Mouse (Mus musculus): ENCODE measurements around the gene Mtrf1l.
A peak's percentile ranks its signal among the peaks of the same experiment; 100 is the strongest.

The Mtrf1l gene

DNA sequence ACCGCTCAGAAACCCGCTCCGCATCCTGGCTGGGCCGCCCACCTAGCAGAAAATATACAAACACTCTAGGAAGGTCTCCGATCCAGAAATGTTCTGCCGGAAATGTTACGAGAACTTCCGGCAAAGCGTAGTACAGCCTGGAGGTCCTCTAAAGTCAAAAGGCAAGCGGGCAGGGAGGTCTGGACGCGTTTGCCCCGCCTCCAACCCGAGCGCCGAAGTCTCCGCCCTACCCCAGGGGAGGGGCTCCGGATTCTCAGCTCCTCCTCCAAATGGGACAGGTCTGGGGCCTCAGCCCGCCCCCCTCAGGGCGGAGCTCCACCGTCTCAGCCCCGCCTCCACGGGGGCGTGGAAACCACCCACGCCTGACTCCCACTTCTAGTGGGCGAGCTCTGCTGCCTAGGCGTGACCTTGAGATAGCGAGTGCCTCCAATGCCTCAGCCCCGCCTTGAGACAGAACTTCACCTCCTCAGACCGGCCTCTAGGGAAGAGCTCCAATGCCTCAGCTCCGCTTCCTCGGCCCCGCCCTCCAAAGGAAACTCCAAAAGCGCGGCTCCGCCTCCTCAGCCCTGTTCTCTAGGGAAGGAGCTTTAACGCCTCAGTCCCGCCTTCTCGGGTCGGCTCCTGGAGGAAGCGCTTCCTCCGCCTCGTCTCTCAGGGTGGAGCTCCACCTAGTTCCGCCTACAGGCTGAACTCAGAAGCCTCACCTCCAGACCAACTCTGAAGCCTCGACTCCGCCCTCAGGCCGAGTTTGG lies at the start of gene Mtrf1l:
Gene Mtrf1l (minus strand): TSS at position 171 of the 752 bp plus-strand sequence.
- peak; percentile 98 for DNase-seq (ENCODE audit: low spot score in 2 of 2)

- no peak for DNase-seq (ENCODE audit: low spot score in 2 of 2)
Observed at GRCm38 (mm10) chr10:5871081-5871480, 47.4 kb upstream of the Mtrf1l start.

DNA sequence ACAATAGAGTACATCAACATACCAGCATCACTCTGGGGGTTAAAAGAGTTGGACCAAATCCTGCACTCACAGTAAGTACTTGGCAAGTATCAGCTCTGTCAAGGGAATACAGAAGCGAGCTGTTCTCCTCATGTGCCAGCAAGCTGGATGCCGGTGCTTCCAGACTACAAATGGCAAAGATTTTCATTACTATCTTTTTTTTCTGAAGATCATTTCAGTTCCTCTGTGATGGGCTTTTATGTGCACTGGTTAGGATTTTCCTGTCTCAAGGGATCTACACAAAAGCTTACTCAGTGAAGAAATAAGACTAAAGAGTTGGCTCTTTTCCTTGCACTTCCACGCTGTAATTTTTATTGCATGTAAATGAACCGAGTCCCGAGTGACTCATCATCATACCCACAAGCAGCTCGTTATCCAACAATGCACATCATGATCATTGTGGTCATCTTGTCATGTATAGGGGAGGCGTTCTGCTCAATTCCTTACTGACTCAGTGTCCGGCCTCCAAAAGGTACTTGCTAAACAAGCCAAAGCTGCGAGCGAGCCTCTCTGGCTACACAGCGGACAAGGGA lies 44.4 kb upstream of the Mtrf1l start:
- no peak for DNase-seq (ENCODE audit: low spot score in 2 of 2)

DNA sequence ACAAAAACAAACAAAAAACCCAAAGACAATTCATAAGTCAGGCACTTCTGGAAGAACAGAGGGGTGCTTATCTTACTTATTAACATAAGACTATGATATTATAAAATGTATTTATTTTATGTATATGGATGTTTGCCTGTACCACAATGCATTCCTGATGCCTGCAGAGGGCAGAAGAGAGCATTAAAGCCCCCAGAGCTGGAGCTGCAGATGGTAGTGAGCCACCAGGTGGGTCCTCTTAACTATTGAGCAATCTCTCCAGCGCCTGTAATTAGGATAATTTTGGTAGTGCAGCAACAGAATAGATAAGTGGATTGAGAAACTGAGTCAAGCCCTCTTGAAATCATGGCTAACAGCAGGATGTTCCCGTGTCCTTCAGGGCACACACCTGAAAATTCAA lies 42.3 kb upstream of the Mtrf1l start:
- no peak for DNase-seq (ENCODE audit: low spot score in 2 of 2)

GRCm38 (mm10) chr10:5862669-5863068 lies 39.0 kb upstream of the Mtrf1l start:
- DNase-seq (ENCODE audit: low spot score in 2 of 2): no peak

DNA sequence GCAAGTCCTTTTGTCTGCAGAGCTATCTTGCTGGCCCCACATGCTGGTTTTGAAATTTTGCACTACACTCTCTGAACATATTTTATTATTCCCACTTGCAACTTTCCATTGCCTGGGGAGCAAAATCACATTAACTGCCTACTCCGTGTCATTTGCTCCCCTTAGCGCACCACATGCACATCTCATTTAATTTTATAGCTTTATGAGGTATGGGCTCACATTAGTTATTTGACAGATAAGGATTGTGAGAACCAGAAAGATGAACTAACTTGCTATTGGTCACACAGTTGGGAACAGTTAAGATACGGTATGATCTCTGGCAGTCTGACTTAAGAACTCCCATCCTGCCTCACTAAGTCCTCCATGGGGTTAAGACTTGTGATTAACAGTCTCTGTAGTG lies 37.1 kb upstream of the Mtrf1l start:
- DNase-seq (ENCODE audit: low spot score in 2 of 2): no peak

DNA sequence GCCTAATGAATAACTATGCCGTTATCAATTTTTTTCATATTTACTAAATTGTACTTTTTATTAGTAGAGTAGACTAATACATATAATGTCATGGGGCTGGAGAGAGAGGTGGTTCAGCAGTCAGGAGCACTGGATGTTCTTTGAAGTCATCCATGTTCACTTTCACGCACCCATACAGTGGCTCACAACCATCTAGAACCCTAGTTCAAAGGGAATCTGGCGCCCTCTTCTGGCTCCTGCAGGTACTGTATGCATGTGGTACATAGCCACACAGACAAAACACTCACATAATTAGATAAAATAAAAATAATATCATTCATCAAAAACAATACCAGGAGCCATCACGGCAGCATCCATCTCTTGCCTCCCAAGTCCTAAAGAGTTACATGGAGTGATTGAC lies 36.0 kb upstream of the Mtrf1l start:
- no peak for DNase-seq (ENCODE audit: low spot score in 2 of 2)

- no peak for DNase-seq (ENCODE audit: low spot score in 2 of 2)
Observed at GRCm38 (mm10) chr10:5857996-5858549, 34.4 kb upstream of the Mtrf1l start.

DNA sequence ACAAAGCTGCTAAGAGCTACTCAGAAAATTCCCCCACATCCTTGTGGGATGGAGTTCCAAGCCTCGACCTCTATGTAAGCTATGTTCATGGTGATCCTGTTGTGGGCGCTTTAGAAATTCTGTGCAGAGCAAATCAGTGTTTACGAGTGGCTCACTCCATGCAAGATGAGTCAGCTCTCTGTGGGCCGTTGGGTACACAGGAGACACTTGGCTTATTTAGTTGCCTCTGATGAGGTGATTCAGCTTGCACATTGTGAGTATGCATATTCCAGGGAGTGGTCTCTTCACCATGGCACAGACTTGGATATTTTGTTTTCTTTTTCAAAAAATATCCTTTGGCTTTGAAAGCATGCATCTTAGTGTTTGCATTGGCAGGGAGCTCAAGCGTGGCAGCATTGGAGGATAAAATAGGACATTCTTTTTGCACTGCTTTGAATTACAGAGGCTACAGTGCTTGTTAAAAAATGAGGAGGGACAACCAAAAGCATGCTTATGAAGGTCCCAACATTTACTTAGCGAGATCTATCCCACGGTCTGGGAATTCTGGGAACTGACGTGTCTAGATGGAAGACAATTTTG lies 29.7 kb upstream of the Mtrf1l start:
- DNase-seq (ENCODE audit: low spot score in 2 of 2): no peak

- no peak for DNase-seq (ENCODE audit: low spot score in 2 of 2)
Observed at GRCm38 (mm10) chr10:5846939-5847338, 23.2 kb upstream of the Mtrf1l start.

- peak; percentile 29 to 38 for DNase-seq (ENCODE audit: low spot score in 2 of 2)
Observed at GRCm38 (mm10) chr10:5841369-5841768, 17.7 kb upstream of the Mtrf1l start.

DNA sequence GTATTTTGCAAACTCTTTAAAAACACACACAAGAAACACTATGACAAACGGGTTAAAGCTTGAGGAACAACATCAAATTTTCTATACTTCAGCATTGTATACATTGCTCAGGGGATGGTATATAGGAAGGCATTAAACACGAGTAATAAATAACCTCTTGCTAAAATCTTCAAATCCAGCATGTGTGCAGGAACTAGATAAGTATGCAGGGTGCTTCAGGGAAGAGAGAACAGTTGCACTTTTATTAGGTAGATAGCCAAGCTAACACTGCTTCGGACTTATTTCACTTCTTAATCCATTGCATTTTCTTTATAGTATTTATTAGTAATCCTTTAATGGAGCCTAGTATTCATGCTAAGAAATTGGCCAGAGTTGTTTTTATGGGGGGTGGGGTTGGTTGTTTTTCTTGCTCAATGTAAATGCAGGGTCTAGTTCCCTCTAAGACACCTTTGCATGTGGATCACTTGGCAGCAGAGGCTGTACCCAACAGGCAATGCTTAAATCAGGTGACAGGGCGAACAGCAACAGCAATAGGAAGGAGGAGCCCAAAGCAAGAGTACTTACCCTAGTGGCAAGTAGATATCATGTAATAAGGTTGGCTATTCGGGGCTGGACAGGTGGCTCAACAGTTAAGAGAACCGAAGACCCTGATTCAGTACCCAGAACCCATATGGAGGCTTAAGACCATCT lies 2.8 kb upstream of the Mtrf1l start:
- no peak for DNase-seq (ENCODE audit: low spot score in 2 of 2)

- DNase-seq (ENCODE audit: low spot score in 2 of 2): peak; percentile 75 to 83
Observed at GRCm38 (mm10) chr10:5824779-5825178, 1.1 kb upstream of the Mtrf1l start.

GRCm38 (mm10) chr10:5823291-5823739 lies 395 bp downstream of the Mtrf1l start:
- DNase-seq (ENCODE audit: low spot score in 2 of 2): no peak

- DNase-seq (ENCODE audit: low spot score in 2 of 2): no peak
Observed at GRCm38 (mm10) chr10:5818772-5819171, 4.9 kb downstream of the Mtrf1l start.

DNA sequence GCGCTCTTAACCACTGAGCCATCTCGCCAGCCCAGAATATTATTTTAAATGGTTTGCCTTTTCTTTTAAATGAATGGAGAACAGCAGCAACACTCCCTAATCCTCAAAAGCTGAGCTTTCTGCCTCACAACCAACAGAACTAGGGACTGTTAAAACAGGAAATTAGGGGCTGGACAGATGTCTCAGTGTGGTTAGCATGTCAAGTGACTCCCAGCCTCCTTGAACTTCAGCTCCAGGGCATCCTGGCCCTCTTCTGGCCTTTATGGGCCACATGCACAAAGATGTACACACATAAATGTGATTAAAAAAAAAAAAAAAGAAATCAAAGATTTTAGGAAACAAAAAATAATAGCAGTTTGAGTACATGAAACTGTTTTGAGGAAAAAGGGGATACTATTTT lies 7.7 kb downstream of the Mtrf1l start:
- no peak for DNase-seq (ENCODE audit: low spot score in 2 of 2)

DNA sequence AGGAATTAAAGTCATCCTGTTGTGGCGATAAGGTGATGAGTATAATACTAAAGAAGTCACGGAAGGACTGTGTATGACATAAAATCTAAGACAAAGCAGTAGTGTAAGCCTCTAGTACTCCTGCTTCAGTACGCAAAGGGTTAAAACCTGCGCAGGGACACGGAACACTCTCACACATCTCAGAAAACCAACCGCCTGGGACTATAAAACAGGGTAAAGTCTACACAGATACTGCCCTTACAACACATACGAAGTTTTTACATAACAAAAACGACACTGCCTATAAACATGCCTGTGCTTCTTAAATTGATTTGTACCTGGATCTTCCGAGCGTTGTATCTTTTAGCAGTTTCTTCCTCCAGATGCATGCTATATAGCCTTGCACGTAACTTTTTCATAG lies 10.0 kb downstream of the Mtrf1l start:
- no peak for DNase-seq (ENCODE audit: low spot score in 2 of 2)

DNA sequence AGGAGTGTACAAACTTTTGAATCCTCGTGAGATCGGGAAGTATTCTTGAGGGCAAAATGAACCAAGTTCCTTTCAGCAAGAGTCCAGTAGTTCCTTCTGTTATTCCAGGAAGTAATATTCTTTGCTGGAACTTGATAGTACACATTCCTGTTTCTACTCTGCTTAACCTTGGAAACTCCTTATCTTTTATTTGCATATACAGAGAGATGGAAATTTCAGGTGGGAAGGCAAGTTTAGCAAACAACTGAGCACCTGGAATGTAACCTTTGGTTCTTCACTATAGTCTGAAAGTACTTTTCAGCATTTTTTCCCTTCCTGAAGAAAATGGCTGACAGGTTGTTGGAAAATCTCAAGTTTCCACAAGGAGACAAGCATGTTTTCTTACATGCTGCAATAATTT lies 16.0 kb downstream of the Mtrf1l start:
- no peak for DNase-seq (ENCODE audit: low spot score in 2 of 2)

GRCm38 (mm10) chr10:5806996-5807395 lies 16.7 kb downstream of the Mtrf1l start:
- DNase-seq (ENCODE audit: low spot score in 2 of 2): no peak

DNA sequence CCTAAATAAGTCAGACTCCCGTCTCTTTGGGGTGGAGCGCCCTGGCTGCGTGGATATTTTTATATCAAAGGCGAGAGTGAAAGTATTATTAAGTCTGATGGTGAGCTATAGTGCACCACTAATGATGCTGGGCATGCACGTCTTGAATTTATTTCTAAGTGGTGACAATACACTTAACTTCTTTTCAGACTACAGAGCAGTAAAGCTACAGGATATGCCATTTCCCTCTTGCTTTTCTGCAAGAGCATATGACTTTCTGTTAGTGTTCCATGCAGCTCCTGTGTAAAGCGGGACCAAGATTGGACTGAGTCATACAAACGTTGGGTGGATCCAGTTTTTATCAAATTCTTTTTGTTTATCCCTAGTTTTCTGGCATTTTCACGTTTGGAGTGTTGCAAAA lies 17.3 kb downstream of the Mtrf1l start:
- peak in 1 of 2 experiments; percentile 26 for DNase-seq (ENCODE audit: low spot score in 2 of 2)

- peak; percentile 96 to 97 for DNase-seq (ENCODE audit: low spot score in 2 of 2)
Observed at GRCm38 (mm10) chr10:5805731-5806307, 17.9 kb downstream of the Mtrf1l start.

DNA sequence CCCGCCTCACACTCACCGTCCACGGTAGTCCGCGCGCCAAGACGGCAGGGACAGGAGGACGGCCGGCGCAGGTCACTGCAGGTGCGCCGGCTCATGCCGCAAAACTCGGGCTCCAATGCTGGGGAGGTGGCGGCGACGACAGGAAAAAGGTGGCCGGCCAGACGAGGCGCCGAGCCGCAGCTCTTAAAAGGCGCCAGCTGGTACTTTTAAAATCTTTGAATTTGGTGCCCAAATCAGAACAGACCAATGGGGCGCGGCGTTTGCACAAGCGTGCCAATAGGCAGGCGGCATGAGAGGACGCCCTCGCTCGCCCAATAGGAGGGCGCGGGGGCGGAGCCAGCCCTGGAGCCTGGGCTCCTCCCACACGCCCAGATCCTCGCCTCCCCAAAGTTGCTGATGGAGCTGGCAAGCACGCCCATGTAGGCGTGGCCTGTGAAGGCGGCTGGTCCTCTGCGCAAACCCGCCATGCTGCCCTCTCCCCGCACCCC lies 18.4 kb downstream of the Mtrf1l start, which contains the start of gene Fbxo5:
Gene Fbxo5 (minus strand): TSS at position 358 of the 488 bp plus-strand sequence.
- DNase-seq (ENCODE audit: low spot score in 2 of 2): peak; percentile 99
